Mouse (Mus musculus) left cerebral cortex, adult 6 months (tissue): ENCODE results near the gene Il1f5. TPM values are rescaled to one million over a fixed set of nuclear protein-coding genes. Genes with fewer than 3 reads are reported as not detected.

Source experiments
- long read RNA-seq, 2 experiments: library from polyadenylated mRNA; unstranded; transcript quantifications; one replicate each; pipeline ENCODE4 v2.0.0; 2019 to 2020
- polyA plus RNA-seq: library from polyadenylated mRNA; unstranded; fragments of <200 nt; fragmentation: Nextera tagmentation; gene quantifications from 2 replicates; pipeline ENCODE4 v1.2.3, GENCODE M21; 2021

Gene Il1f5
- 0.18 TPM in 1 of 2 replicates, not detected in the other for polyA plus RNA-seq
- long read RNA-seq, experiment 1, partial matches to known transcripts = 1 of 3 reads
- long read RNA-seq, experiment 1, other reads (novel, unspliced or antisense) = 1 of 3 reads
- long read RNA-seq, experiment 2, partial matches to known transcripts = 0 of 1 reads
- long read RNA-seq, experiment 2, other reads (novel, unspliced or antisense) = 0 of 1 reads

GRCm38 (mm10) chr2:24276654-24277053 is at the start of gene Il1f5:
Gene Il1f5 (plus strand): TSS chr2:24276954.

GRCm38 (mm10) chr2:24290896-24291295 is 14.1 kb downstream of the Il1f5 start, which contains the start of gene Il1f10:
Gene Il1f10 (plus strand): TSS chr2:24291196.

Other genes with a start within 250 kb of the Il1f5 start
- gene Hnmt, start 227.6 kb upstream of the Il1f5 start, polyA plus RNA-seq = 24.6 and 37.3 TPM in 2 replicates
- not detected in 2 replicates for gene Tbpl2, start 180.4 kb upstream of the Il1f5 start, polyA plus RNA-seq
- gene Il1f8, start 123.8 kb upstream of the Il1f5 start, polyA plus RNA-seq = not detected in 2 replicates
- gene Il1f9, start 90.5 kb upstream of the Il1f5 start, polyA plus RNA-seq = not detected in 2 replicates
- not detected in 2 replicates for gene Il1f6, start 61.5 kb upstream of the Il1f5 start, polyA plus RNA-seq
- not detected in 2 replicates for gene Il1f10, start 14.2 kb downstream of the Il1f5 start, polyA plus RNA-seq
- gene Il1rn, start 59.9 kb downstream of the Il1f5 start, polyA plus RNA-seq = 0.05 TPM in 1 of 2 replicates, not detected in the other
- 0.34 and 0.38 TPM in 2 replicates for gene Psd4, start 90.6 kb downstream of the Il1f5 start, polyA plus RNA-seq
- not detected in 2 replicates for gene Pax8, start 198.6 kb downstream of the Il1f5 start, polyA plus RNA-seq